Mouse (Mus musculus) cerebellum, adult 11 months (tissue): ENCODE results near the gene Qrich1.

ENCODE experiments used
- DNase-seq: peaks from one replicate; pipeline ENCODE4 v3.0.0; 2022

Qrich1 gene

DNA sequence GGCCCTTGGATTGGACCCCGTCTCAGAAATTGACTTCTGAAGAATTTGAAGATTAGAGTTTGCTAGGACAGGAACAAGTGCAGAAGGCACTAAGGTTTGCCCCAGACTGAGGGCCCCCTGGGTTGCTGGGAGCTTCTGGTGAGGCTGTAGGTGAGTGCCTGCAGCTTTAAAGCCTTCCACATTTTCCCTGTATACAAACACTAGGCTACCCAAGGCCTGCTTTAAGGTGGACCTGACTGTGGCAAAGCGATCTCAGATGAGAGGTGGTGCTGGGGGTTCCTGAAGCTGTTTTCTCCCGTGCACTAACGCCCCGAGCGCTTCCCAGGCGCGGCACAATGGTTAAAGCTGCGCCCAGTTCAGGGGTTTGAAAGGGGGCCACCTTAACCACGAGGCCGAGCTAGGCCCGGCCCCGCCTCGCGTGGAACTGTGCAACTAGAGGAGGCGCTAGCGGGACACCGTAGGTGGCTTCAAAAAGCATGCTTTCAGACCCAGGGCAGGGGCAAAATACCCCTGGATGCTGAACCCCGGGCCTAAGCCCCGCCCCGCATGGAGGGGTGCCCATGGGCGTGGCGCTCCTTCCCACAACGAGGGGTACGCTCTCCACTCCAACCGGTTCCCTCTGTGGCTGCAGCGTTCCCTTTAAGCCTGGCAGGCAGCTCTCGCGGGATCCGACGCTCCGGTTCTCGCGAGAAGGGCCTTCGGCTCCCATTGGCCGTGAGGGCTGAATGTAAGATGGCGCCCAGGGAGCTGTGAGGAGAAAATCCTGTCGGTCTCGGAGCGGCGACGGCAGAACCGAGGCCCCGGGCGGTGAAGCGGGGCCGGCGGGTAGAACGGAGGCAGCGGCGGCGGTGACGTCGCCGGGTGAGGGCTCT, at the start of gene Qrich1:
Qrich1 (plus strand) TSS at position 427 of the 872 bp plus-strand sequence.
- peak; percentile 94 for DNase-seq

DNA sequence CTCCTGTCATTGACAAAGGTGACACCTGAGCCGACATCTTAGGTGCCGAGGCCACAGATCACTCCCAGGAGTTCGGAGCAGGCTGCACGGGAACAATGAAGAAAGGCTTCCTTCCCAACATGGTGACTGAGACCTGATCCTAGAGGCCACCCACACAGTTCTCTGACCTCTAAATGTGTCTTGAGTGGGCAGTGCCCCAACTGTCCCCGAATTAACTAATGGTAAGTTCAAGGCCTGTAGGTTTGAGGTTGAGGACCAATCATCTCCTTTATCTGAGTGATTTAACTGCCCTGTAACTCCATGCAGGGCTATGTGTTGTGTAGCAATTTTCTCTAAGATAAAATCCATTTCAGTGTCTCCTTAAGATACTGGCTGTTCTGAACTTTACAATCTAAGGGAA, 47.2 kb upstream of the Qrich1 start:
- DNase-seq: no peak

DNA sequence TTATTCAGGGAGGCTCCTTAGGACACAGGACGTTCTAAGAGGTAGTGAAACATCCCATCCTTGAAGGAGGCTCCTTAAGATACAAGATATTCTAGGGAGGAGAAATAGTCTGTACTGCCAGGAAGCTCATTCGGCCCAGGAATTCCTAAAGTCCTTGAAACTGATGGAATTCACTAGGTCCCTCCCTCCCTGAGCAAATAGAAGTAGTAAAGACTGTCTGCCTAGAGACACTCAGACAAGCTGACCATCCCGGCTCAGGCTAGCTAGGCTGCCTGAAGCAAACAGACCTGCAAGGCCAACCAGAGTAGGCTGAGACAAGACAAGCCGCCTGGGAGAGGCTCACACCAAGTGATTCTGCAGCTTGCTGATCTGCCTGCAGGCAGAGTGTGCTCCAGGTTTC, 46.8 kb upstream of the Qrich1 start:
- DNase-seq: no peak

DNA sequence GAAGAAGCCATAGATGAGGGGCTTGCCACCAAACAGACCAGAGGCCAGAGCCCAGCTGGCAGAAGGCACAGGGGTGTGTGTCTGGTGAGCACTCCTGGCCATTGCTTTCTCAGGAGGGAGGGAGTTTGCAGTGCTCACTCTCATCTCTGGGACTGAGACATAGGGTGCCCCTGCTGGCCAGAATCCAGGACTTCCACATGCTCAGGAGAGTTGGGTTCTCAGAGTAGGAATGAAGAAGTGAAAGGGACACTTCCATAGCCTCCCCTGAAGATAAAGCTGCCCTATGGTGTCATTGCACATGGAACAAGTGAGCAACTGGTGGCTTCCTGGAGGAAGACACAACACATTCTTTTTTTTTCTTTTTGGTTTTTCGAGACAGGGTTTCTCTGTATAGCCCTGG, 42.1 kb upstream of the Qrich1 start:
- no peak for DNase-seq

DNA sequence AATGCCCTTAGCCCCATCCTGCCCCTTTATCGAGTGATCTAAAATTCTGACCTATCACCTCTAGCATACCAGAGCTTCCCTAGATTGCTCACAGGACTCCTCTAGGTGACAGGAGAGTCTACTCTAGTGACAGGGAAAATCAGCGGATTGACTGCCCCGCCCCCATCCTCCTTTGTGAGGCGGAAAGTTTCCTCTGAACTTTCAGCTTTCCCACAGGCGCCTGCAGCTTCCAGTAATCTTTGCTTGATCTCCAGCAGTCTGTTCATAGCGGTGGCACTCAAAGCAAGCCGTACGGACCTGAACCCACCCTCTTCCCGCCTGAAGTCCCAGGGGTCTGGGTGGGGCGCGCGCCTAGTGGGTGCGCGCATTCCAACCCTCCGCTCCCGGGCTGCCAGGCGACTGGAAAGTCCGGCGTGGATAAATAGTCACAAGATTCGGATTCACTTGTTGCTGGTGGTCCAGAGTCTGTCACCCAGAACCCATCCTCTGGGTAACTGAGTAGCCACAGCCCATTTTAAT, 37.9 kb upstream of the Qrich1 start:
- no peak for DNase-seq

DNA sequence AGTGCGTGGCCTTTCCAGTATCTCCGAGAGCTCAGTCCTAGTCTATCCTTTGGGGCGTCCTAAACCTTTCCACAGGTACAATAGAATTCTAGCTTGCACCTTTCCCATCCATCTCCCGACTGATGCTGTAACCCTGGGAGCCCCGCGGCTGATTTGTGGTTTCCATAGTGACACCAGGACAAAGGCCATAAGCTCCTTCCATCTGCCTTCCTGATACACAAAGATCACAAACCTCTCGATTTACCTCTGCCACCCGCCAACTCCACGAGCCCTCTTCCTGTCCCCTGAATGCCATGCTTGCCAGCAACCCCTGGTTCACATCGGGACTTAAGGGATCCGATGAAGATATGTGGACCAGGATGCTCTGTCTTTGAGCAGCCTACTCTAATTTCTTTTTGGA, 37.4 kb upstream of the Qrich1 start:
- DNase-seq: no peak

DNA sequence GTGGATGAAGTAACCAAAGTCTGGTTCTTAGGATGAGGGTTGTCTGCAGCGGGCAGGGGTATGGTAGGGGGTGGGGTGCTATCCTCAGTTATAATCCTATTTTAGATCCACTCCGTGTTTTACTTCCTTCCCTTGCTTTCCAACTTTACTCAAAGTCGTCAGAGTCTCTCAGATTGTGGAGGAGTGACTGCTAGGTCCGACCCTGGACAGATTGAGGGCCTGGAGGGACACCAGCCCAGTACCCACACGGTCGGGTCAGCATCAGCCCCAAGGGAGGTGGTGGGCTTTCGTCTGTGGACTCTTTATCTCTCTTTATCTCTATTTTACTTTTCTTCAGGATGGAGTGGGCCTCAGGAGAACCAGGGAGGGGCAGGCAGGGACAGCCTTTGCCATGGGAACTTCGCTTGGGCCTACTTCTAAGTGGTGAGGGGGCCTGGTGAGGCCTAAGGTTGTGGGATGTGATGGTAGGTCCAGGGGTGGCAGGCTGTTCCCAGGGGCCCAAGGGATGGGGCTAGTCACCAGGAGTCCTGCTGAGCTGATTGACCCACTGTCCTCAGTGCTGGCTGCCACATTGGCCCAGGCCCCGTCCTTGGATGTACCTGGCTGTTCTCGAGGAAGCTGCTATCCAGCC, 36.8 kb upstream of the Qrich1 start, which contains the start of gene Lamb2:
Lamb2 (plus strand) TSS at position 16 of the 631 bp plus-strand sequence.
- no peak for DNase-seq

DNA sequence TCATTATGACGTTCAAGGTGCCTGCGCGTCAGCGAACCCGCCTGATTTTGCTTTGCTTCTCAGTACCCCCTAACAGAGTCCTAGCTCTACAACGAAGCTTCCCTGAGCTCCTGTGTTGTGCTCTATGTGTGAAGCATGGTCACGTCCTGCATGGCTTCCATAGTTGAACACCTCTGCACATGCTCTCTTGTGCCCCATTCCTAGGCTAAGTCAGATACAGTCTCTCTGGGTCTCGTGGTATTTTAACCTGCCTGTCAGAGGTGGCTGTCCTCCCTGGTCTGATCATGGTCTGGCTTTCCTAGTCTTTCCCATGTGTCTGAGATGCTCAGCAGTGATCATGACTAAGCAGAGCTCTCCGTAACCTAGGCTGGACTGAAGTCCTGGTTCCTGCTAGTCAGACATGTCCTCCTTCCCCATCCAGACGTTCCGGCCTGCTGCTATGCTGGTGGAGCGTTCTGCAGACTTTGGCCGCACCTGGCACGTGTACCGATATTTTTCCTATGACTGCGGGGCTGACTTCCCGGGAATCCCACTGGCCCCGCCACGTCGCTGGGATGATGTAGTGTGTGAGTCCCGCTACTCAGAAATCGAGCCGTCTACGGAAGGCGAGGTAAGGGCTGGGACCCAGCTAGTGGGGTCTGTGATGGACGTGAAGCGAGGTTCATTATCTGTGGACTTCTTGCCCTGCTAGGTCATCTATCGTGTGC, 35.6 kb upstream of the Qrich1 start:
- DNase-seq: no peak

DNA sequence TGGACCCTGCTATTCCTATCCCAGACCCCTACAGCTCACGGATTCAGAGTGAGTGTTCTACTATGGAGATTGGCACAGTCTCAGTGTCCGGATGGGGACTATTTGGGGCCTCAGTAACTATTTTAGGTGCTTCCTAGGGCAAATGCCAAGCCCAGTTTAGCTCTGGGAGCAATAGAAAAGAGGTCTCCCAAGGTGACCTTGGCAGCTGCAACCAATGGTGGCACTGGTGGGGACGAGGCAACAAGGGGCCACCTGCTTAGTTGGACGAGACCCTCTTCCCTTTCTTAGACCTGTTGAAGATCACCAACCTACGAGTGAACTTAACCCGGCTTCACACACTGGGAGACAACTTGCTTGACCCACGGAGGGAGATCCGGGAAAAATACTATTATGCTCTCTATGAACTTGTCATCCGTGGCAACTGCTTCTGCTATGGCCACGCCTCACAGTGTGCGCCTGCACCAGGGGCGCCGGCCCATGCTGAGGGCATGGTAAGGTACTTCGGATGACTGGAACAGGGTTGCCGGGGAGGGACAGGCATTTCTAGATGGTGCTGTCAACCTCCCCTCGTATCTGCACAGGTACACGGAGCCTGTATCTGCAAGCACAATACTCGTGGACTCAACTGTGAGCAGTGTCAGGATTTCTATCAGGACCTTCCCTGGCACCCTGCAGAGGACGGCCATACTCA, 34.9 kb upstream of the Qrich1 start:
- no peak for DNase-seq

DNA sequence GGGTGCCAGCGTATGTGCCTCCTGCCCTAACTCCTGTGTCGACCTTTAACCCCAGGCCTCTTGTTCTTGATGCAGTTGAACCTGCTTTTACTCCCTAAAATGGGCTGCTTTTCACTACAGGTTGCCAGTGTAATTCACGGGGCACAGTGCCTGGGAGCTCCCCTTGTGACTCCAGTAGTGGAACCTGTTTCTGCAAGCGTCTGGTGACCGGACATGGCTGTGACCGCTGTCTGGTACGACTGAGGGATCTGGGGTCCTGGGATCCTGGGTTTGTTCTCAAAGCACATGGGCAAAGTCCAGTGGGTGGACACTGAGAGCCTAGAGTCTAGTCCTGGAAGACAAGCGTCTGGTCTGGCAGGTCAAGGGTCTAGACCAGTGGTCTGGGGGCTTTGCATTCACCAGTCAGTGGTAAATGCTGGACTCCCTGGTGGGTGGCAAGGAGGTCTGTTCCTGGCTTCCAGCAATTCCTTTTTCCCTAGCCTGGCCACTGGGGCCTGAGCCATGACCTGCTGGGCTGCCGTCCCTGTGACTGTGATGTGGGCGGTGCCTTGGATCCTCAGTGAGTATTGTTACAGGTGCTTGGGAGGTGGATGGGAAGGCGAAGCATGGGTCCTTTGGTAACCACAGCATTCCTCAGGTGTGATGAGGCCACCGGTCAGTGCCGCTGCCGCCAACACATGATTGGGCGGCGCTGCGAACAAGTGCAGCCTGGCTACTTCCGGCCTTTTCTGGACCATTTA, 33.4 kb upstream of the Qrich1 start:
- no peak for DNase-seq

DNA sequence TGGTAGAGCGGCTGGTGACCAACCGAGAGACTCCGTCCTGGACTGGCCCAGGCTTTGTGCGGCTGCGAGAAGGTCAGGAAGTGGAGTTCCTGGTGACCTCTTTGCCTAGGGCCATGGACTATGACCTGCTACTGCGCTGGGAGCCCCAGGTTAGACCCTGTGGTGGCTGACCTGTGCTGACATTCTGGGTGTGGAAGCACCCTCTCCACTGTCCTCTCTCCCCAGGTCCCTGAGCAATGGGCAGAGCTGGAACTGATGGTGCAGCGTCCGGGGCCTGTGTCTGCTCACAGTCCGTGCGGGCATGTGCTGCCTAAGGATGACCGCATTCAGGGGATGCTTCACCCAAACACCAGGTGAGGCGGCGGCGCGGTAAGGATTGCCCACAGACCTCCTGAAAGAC, 32.6 kb upstream of the Qrich1 start:
- DNase-seq: no peak

DNA sequence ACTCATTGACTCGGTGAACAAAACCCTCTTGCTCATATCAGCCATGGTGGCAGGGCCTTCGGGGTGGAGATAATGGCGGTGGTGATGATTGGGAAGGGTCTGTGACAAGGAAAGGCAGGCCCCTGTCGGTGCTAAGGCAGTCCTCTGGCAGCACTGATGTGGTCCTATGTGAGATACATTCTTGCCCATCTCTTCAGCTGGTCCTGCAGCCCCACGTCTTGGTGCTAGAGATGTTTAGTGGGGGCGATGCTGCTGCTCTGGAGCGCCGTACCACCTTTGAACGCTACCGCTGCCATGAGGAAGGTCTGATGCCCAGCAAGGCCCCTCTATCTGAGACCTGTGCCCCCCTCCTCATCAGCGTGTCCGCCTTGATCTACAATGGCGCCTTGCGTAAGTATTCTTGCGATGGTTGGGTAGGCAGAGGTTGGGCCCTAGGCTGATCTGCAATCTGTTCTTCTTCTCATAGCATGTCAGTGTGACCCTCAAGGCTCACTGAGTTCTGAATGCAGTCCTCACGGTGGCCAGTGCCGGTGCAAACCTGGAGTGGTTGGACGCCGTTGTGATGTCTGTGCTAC, 31.2 kb upstream of the Qrich1 start:
- DNase-seq: no peak

DNA sequence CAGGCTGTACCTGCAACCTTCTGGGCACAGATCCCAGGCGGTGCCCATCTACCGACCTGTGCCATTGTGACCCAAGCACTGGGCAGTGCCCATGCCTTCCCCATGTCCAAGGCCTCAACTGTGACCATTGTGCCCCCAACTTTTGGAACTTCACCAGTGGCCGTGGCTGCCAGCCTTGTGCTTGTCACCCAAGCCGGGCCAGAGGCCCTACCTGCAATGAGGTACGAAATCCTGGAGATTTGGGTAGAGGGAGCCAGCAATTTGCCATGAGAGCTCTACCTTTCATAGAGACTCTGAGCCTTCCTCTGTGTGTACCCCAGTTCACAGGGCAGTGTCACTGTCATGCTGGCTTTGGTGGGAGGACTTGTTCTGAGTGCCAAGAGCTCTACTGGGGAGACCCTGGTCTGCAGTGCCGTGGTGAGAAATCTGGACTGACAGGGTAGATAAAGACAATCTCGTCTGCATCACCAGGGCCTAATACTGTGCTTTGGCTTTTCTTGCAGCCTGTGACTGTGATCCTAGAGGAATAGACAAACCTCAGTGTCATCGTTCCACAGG, 29.6 kb upstream of the Qrich1 start:
- no peak for DNase-seq

DNA sequence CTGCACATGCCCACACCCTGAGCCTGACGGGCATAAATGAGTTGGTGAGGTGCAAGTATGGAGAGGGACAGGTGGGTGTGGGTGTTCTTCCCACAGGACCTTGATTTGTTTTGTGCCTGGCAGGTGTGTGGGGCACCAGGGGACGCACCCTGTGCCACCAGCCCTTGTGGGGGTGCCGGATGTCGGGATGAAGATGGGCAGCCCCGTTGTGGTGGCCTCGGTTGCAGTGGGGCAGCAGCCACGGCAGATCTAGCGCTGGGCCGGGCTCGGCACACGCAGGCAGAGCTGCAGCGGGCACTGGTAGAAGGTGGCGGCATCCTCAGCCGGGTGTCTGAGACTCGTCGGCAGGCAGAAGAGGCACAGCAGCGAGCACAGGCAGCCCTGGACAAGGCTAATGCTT, 28.2 kb upstream of the Qrich1 start:
- DNase-seq: no peak

DNA sequence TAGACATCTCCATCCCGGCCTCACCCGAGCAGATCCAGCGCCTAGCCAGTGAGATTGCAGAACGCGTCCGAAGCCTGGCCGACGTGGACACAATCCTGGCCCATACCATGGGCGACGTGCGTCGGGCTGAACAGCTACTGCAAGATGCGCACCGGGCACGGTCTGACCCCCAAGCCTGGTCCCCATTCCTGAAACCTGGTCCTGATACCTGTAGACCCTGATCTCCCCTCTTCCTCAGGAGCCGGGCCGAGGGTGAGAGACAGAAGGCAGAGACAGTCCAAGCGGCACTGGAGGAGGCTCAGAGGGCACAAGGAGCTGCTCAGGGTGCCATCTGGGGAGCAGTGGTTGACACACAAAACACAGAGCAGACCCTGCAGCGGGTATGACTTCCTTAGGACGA, 27.4 kb upstream of the Qrich1 start:
- no peak for DNase-seq

DNA sequence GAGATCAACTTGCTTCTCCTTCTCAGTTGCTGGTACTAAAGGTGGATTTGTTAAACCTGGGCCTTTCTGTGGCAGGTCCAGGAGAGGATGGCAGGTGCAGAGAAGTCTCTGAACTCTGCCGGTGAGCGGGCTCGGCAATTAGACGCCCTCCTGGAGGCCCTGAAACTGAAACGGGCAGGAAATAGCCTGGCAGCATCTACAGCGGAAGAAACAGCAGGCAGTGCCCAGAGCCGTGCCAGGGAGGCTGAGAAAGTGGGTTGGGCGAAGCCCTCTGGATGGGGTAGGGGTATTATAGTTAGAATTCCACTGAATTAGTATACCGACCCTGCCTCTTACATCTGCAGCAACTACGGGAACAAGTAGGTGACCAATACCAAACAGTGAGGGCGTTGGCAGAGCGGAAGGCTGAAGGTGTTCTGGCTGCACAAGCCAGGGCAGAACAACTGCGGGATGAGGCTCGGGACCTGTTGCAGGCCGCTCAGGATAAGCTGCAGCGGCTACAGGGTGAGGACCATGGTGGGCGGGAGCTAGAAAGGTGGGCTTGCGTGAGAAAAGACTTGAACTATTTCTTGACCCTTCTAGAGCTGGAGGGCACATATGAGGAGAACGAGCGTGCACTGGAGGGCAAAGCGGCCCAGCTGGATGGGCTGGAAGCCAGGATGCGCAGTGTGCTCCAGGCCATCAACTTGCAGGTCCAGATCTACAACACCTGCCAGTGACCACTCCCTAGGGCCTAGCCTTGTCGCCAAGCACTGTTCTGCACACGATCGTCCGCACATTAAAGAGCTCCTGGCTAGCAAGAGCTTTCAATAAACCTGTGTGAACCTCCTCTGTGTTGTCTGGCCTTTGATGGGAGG, 26.7 kb upstream of the Qrich1 start:
- DNase-seq: no peak

DNA sequence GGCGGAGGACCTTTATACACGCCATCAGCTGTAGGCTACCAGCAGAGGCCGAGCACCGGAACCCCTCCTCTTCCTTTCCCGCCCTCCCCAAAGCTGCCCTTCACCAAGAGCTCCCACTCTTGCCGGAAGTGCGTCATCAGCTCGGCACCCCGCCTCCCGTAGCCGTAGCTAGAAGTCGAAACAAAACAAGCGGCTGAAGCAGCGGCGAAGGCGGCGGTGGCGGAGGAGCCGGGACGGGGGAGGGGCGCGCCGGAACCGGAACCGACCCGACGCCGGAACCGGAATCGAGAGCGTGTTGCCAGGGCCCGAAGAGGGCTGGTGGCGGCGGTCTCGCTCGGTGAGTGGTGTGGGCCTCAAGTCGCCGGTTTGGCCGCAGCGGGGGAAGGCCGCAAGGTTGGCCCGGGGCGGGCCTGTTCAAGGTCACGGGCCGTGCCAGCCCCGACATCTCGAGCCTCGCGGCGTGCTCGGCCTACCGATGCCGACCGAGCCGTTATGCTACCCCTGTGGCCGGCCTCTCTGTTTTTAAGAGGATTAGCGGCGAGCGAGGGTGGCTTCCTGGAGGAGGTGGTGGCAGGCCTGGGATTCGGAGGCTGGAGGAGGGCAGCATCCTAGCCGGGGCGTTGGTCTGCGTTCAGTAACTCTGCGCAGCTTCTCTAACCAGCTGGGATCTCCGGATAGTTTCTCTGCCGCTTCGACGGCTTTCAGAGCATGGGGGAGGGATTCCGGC, 25.9 kb upstream of the Qrich1 start, which contains the start of gene Usp19:
Usp19 (plus strand) TSS at position 44 of the 727 bp plus-strand sequence.
- peak; percentile 93 for DNase-seq

DNA sequence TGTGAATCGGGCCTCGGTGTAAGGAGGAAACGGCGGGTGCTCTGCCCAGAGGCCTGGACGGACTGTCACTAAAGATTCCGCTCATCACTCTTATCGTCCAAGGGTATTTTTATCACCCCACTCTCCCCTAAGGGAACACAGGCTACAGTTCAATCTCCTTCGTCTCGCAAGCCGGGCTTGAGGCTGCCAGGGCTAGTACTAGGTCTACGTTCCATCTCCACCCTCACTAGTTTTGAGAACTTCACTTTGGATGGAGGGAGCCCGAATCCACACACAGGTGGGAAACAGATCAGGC, 25.4 kb upstream of the Qrich1 start:
- DNase-seq: no peak

DNA sequence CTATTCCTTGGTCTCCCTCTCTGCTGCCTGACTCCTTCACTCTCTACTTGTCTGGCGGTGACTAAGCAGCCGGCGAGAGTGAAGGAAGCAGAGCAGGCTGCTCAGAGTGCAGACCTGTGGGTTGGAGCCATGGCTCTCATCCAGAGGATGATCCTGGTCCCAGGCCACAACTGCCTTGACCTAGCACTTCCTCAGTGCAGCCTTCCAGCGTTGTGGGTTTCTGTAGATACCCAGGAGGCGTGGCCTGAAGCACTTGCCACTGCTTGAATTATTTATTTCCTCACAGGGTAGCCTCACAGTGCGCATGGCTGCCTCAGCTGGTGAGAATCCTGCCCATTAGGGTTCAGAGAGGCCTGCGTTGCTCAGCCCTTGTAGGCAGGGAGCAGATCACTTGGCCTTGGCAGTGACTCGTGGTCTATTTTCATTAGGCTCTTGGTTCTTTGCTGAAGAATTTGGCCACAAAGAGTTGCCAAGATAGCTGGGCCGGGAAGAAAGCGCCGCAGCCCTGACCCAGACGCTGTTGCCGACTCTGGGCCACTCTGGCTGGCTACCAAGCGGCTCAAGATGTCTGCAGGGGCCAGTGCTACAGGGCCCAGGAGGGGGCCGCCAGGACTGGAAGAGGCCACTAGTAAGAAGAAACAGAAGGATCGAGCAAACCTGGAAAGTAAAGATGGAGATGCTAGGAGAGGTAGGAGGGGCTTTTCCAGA, 24.4 kb upstream of the Qrich1 start:
- no peak for DNase-seq
